Mouse (Mus musculus) layer of hippocampus, postnatal 36 days (tissue): ENCODE measurements at regions not wholly inside any gene's neighbourhood (a gene's known extent, or its start where the extent isn't known, plus 50 kb on each side); places are given as distances from the start of the nearest gene placed in this dataset.

ENCODE experiments used
- DNase-seq, 2 experiments: peaks; one replicate each; pipeline ENCODE4 v3.0.0; 2022

DNA sequence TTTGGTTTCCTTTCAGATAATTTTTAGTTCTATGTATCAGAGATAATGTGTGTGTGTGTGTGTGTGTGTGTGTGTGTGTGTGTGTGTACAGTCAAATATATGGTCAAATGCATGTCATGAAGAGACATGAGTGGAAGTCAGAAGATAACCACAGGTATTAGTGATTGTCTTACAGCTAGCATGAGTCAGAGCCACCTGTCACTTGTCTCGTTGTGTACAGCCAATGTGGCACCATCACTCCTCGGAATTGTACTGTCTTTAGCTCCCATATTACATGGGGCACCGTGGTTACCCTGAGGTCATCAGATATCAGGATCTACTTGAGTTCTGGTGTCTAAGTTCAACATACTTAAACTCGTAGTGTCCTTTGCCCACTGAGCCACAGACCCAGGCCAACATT lies 816.0 kb upstream of the Ctnnd2 start:
- no peak for DNase-seq

DNA sequence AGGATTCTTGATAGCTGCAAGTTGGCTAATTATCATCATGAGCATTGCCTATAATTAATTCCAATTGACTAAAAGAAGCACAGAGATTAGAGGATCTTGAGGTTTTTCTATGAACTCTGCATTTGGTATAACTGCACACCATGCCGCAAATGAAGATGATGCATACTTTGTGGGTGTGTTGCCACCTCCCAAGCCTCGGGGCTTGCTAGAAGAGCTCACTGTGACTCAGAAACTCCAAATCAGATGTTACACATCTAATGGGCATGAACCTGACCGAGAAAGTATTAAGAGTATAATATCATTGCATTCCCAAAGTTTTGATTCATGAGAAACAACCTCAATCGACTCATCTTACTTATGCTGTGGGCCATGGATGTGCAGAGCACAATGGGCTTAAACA lies 772.5 kb upstream of the Ctnnd2 start:
- DNase-seq: no peak

DNA sequence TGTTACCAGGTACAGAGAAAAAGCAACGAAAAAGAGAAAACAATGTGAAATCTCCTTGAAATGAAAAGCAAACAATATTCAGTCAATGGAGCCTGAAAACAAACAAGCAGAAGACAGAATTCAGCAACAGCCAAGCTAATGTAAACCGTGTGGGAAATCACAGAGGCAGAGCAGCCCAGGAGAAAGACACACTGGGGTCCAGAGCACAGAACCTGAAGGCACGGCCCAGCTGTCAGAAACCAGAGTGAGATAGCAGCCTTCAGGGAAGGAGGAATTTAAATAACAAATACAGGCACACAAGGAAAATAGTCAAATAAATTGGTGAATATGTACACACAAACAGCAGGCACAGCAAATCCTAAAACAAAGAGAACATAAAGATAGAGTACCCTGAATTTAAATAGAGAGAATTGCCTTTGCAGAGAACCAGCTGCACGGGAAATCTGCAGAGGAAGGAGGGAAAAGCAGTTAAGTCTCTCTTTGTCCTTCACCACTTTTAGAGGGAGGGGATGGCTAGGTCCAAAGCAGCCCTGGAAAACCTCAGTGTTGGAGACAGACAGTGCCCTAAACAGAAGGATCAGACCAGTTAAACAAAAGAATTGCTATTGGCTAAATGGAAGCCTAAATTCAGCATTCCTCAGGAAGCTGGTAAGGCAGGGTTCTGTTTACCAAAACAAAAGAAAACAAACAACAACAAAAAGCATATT lies 739.2 kb upstream of the Ctnnd2 start:
- DNase-seq: no peak

DNA sequence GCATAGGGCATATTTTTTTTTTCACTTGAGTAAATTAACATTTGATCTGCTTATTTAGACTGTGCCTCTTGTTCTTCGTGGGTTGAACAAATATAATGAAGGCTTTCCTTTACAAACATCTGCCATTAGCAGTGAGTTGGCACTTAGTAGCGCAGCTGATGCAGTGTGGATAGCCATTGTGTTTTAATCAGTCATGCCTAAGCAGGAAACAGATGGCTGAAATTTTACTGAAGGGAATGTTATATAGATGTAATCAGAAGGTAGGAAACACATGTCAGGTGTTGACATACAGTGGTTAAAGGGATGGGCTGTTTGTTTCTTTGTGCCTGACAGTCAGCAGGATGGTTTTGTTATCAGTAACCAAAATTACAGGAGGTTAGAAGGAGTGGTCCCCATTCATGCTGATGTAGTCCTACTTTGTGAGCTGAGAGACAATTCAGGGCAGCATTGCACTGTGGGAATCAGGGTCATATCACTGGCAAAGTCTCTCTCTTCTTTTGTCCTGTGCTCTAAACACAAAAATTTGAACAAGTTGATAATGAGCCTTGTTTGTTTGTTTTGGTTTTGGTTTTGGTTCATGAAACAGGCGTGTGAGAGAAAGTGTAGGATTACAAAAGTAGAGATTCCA lies 734.6 kb upstream of the Ctnnd2 start:
- no peak for DNase-seq

DNA sequence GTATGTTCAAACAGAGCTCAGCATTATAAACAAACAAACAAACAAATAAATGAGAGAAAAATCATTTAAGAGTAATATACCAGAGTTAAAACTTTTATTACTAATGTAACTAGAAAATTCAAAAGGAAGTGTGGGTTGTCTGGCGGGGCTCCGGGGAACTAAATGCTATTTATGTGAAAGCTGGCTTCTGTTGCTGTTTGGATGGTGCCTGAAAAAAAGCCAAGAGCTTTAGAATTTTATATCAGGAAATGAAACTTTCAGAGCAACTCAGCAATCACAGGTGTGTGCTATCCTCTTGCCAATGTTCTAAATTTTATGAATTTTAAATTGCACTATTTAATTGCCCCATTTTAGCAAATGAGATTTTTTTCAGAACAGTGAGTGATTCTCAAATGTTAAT lies 724.5 kb upstream of the Ctnnd2 start:
- peak; percentile 9 to 11 for DNase-seq

DNA sequence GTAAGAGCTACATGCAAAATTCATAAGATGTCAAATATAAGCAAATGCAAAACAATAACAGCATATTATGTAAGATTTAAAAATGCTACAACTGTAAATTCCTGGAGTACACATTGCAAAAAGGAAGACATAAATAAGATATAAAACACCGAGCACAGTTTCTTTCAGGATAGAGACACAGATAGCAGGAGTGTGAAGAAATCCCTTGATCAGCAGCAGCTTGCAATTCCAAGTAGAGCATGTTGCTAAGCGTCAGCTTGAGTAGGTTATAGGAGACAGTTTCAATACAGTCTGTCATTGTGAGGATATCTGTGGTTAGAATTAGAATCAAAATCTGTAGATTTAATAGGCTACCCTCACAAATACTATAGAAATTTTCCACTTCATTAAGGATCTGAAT lies 687.3 kb upstream of the Ctnnd2 start:
- no peak for DNase-seq

DNA sequence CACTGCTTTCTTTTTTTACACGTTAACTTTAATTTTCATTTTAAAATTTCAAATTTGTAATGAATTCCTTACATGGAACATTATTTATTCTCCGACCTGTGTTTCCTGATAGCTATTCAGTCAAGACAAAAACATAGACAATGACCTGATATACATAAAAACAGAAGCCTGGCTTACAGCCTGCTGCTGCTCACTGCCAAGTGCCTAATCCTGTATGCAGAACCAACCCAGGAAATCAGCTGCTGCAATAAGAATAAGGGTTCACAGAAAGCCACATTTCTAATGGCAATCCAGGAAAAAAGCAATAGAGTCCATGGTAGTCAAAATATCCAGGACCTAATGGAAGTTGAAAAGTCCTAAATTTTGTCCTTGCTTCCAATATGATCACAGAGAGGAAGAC lies 642.4 kb upstream of the Ctnnd2 start:
- DNase-seq: no peak

DNA sequence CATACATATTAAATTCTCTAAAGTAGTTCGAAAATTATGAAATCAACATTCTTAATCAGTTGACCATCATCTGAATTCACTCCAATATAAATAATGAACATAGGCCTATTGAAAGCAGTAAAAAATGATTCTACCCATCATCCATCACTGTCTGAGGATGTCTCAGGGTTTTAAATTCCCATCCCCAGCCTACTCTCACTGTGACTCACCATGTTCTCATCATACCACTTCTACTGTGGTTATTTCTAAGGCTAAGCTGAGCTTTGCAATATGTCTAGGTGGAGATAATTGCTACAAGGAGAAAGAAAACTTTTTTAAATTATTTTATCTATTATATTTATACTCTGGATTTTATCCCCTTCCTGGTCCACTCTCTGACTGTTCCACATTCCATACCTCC lies 604.0 kb upstream of the Ctnnd2 start:
- no peak for DNase-seq
